Mouse (Mus musculus) kidney, adult 9 months (tissue): ENCODE results near the gene Nfib.

ENCODE experiments used
- DNase-seq: peaks from one replicate; pipeline ENCODE4 v3.0.0; 2022

Nfib gene

GRCm38 (mm10) chr4:82686037-82686436, 19.5 kb downstream of the Nfib start:
- no peak for DNase-seq

- no peak for DNase-seq
These were observed 21.3 kb downstream of the Nfib start for GRCm38 (mm10) chr4:82684088-82684715.

DNA sequence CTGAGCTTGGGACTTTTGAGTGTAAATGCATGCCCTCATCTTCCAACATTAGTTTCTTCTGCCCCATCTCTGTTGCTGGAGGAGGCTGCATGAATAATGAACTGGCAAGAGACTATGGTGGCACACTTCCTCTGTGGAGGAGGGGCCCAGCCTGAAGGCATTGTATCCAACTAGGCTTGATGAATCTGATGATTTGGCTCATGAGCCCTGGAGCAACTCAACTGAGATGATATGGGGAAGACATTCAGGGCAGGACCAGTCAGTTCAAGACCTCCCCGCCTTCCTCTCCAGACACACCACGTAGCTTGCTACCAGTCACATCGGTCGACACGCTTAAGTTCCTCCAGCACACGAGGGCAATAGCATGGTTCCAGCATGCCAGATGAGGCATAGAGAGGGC, 22.0 kb downstream of the Nfib start:
- no peak for DNase-seq

- DNase-seq: no peak
These were observed 29.4 kb downstream of the Nfib start for GRCm38 (mm10) chr4:82676104-82676503.

DNA sequence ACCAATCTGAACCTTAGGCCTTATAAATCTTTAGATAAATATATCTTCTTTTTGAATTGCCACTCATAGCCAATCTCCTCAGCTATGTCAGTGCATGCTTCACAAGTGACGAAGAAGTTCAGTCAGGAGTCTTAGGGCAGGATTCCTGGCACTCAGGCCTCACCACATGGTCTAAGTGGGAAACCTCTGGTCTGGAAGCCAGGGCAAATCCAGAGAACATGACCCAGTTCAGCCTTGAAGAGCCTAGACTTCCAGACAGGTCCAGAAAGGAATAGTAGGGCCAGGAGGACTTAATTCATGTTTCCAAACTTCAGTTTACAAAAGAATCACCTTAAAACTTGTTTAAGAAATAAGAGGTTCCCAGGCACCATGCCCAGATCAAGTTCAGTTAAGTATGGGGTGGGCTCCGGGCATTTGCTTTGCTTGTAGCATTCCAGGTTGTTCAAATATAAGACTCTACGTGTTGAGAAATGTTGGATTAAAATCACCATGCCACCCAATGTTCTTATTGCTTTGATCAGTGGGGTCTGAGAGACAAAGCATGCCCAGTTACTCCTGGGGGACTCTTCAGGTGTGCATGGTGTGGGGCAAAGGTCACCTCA, 38.2 kb downstream of the Nfib start:
- no peak for DNase-seq

DNA sequence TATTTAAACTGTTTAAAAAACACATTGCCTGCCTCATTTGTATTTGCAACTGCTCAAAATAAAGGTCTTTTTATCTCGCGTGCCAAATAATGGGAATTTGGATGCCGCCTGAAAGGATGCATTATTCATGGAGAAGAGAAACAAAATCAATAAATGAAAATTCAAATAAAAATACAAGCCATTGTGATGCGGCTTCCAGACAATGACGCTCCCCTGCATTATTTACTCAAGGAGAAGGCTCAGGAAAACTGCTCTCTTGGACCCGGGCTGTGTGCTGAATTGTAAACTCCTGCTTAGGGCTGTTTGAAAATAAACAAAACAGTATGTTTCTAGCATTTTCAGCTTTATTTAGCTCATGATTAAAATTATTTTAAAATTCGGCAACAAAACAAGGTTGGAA, 41.1 kb downstream of the Nfib start:
- no peak for DNase-seq

DNA sequence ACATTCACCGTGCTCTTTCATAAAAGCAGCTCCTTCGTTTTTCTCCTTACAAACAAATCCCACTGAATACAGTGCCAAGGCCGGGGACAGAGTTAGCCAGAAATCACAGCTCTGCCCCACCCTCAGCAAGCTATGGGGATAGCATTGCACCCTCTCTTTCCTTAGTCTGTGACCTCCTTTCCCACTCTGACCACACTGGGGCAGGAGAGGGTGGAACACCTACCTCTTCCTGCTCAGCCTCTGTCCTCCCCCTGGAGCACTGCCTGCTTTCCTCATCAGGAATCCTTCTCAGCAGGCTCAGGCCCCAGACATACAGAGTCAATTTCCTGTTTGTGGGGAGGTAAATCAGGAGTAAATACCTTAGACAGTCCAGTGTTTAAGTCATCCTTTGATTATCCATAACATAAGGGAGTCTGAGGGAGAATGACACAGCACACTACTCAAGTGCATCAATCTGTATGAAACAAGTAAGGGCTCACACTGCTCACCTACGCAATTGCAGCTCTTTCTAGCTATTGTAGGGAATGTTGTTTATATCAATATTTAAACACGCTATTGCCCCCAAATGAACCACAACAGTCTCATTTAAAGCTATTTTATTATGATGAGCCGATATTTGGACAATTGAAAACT, 41.7 kb downstream of the Nfib start:
- no peak for DNase-seq

- no peak for DNase-seq
These were observed 42.9 kb downstream of the Nfib start for GRCm38 (mm10) chr4:82662626-82663025.

DNA sequence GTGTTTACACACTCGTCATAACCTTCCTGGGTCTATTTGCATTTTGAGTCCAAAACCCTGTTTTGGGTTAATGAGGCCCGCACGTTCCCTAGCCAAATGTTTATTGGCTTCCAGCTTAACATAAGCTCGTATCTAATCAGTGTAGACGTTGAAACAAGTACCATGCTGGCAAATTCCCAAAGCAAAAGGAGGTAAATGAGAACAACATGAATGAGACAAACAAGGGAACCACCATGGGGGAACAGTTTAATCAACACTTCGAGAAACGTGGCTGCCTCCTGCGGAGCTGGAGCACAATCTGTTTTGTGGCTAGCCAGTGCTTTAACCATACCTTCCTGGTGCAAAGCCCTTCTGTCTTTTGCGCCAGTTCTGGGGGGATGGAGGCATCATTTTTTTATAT, 43.3 kb downstream of the Nfib start:
- DNase-seq: no peak

DNA sequence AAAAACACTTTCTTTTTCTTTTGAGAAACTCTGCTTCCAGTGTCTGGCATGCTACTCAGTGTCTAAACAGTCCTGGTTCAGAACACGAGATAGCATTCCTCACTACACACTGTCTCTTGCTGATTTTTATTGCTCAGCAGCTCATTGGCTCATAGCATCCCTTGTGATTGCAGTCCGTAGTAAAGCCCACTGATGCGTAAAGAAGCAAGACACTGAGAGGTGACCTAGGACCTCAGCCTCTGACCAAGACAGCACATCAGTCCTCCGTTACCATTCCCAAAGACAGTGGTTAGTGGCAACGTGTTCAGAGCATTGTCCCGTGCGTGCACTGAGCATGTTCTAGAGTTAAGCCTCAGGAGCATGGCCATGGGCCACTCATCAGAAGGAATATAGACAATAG, 44.3 kb downstream of the Nfib start:
- no peak for DNase-seq

DNA sequence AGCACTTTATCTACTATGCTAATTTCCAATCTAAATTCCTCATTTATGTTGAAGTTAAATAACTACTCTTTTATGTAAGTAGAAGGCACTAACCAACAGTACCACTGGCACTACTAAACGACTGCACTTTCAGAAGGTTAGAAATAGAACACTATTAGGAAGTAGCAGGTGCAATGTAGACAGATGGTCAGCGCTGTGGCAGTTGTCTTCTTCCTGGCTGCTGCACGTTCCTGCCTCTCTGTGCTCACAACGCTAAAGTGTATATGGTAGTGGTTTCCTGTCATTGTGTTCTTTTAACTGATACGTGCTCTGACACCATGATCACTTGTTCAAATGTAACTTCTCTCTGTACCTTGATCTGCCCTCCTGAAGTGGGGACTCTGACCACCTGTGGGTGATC, 59.9 kb downstream of the Nfib start:
- DNase-seq: no peak

DNA sequence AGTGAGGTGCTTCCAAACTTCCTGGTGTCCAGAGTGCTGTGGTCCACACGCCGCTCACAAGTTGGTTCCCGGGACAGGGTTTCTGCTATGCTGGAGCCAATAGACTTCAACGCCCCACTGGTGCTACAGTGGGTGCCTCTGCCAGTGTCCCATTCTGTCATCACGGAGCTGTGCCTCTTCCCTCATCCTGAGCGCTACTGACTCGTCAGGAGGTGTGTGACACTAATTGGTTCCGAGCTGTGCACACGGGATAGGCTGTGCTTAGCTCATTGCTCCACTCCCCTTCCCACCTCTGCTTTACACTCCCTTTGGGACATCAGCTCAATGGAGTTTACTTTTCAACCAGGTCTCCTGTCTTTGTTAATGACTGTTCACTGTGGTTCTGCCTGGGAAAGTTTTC, 60.8 kb downstream of the Nfib start:
- DNase-seq: no peak

DNA sequence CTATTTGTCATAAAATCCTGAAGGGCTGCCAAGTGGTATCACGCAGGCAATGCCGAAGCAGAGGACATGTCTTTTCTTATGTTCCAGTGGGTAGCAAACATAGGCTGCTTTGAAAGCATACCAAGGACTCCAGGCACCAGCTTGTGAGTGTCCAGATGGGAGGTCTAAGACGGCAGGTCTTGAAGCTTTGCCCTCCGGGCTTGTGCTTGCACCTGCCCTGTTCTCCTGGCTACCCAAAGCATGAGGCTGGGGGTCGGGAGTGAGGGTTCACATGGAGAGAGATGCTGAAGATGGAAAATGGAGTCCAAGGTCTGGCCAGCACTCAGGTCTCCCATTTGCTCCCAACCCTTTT, 61.8 kb downstream of the Nfib start:
- DNase-seq: no peak

GRCm38 (mm10) chr4:82643022-82643733, 62.4 kb downstream of the Nfib start:
- DNase-seq: peak; percentile 23

- DNase-seq: no peak
These were observed 64.4 kb downstream of the Nfib start for GRCm38 (mm10) chr4:82641066-82641680.

- no peak for DNase-seq
These were observed 67.3 kb downstream of the Nfib start for GRCm38 (mm10) chr4:82638251-82638650.

- DNase-seq: no peak
These were observed 67.9 kb downstream of the Nfib start for GRCm38 (mm10) chr4:82637633-82638032.

DNA sequence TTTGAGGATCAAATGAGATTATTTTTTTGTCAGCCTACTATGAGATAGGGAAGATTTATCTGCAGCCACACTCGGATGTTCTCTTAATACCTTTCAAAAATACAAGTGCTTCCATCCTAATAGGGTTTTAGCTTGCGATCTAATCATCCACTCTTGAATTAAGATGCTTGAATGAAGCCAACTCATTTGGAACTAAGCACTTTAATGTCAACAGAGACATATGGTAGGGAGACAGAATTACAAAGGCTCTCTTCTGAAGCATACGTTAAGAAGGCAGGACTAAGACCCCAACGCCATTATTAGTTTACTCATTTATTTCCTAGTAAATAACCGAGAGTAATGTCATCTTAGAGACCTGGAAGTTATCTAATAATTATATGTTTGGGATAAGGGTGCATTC, 68.9 kb downstream of the Nfib start:
- no peak for DNase-seq

DNA sequence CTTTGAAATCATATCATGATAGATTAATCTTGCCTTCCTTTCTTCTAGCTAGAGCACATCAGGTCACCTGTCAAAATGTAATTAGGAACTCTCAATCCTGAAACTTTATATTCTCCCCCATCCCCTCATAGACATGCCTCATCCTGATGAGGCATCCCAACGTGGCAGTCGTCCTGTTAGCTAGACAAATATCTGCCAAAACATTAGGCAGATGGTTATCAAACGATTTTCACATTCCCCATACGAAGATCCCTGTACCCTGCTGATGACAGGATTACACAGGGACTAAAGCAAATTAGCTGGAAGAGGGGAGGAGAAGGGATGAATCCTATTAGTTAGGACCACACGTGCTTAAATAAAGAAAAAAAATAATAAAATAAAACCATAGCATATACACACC, 69.7 kb downstream of the Nfib start:
- no peak for DNase-seq

DNA sequence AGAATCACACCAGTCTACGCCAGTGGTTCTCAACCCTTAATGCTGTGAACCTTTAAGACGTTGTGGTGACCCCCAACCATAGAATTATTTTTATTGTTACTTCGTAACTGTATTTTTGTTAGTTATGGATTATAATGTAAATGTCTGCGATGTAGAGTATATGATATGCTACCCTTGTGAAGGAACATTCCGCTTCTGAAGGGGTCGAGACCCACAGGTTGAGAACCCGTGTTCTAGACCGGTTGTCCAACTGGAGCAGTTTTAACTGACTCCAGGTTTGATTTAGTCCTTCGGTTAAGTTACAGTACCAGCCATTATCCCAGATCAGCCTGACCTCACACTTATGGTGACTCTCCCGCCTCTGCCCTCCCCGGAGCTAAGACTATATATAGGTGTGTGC, 70.4 kb downstream of the Nfib start:
- no peak for DNase-seq

GRCm38 (mm10) chr4:82634365-82634764, 71.2 kb downstream of the Nfib start:
- DNase-seq: no peak

GRCm38 (mm10) chr4:82624285-82625045, 81.1 kb downstream of the Nfib start:
- DNase-seq: no peak

GRCm38 (mm10) chr4:82623835-82624234, 81.7 kb downstream of the Nfib start:
- no peak for DNase-seq
